Mouse (Mus musculus) ES-E14 (cell line): ENCODE data around the gene Stim2. TPM values are rescaled to one million over a fixed set of nuclear protein-coding genes. Genes with fewer than 3 reads are reported as not detected.

Source experiments
- DNase-seq: peaks from one replicate; pipeline ENCODE4 v3.0.0-alpha.2; 2013; ENCODE audit warnings: low read depth, low spot score
- H3K27ac ChIP-seq: 2 replicates; pipeline ENCODE4 v1.5.1; 2012; ENCODE audit warnings: low read depth, mild to moderate bottlenecking, low read length, moderate library complexity, mixed read lengths; ENCODE audit not compliant: poor library complexity, insufficient read depth, severe bottlenecking
- H3K36me3 ChIP-seq: 2 replicates; pipeline ENCODE4 v1.6.1; 2012; ENCODE audit warnings: mild to moderate bottlenecking, low read length, moderate library complexity, mixed read lengths; ENCODE audit not compliant: control insufficient read depth, poor library complexity, insufficient read depth, severe bottlenecking
- H3K4me1 ChIP-seq, 2 experiments: fragments of 150-350 bp in 1 of 2; sonication (generic) in 1 of 2; 2 replicates each; pipeline ENCODE4 v1.6.1; 2012; ENCODE audit warnings: low read length in 2 of 2, mild to moderate bottlenecking in 1 of 2, mixed read lengths in 1 of 2; ENCODE audit not compliant: control insufficient read depth in 2 of 2, insufficient read depth in 2 of 2, poor library complexity in 1 of 2
- H3K4me3 ChIP-seq, 2 experiments: fragments of 150-350 bp in 1 of 2; sonication (generic) in 1 of 2; 2 replicates each; pipeline ENCODE4 v1.5.1; 2012; ENCODE audit warnings: low read length in 2 of 2, low read depth in 1 of 2, mild to moderate bottlenecking in 1 of 2, mixed read lengths in 1 of 2; ENCODE audit not compliant: insufficient read depth in 1 of 2, poor library complexity in 1 of 2, severe bottlenecking in 1 of 2
- H3K9ac ChIP-seq: 2 replicates; pipeline ENCODE4 v1.6.1; 2012; ENCODE audit warnings: low read depth, mild to moderate bottlenecking, low read length, mixed read lengths; ENCODE audit not compliant: poor library complexity, insufficient read depth, severe bottlenecking
- H3K9me3 ChIP-seq: fragments of 150-350 bp; sonication (generic); 2 replicates; pipeline ENCODE4 v1.6.1; 2012; ENCODE audit warnings: low read depth, mild to moderate bottlenecking, low read length; ENCODE audit not compliant: control insufficient read depth, insufficient read depth
- CHD2 ChIP-seq: IDR thresholded peaks from 2 replicates; pipeline ENCODE4 v1.6.1; 2014; ENCODE audit warnings: mild to moderate bottlenecking, low read depth, low read length, inconsistent platforms
- HCFC1 ChIP-seq: IDR thresholded peaks from 2 replicates; pipeline ENCODE4 v1.6.1; 2012; ENCODE audit warnings: low read length, inconsistent platforms, borderline replicate concordance; ENCODE audit not compliant: insufficient read depth
- MAFK ChIP-seq: IDR thresholded peaks from 2 replicates; pipeline ENCODE4 v1.6.1; 2014; ENCODE audit warnings: mild to moderate bottlenecking, low read depth, low read length, inconsistent platforms; ENCODE audit not compliant: insufficient read depth
- ZC3H11A ChIP-seq: IDR thresholded peaks from 2 replicates; pipeline ENCODE4 v1.6.1; 2012; ENCODE audit warnings: low read depth, mild to moderate bottlenecking, inconsistent platforms, low read length, borderline replicate concordance
- ZNF384 ChIP-seq: IDR thresholded peaks from 2 replicates; pipeline ENCODE4 v1.6.1; 2012; ENCODE audit warnings: low read depth, low read length, inconsistent platforms
- in situ Hi-C, 2 experiments: fragments of 600-800 bp; cut with MboI; formaldehyde crosslinking; loops; one replicate each; pipeline ENCODE4 v1.15.1; 2025; ENCODE audit warnings: low sequenced_read_pairs in 2 of 2, inconsistent platforms in 1 of 2; ENCODE audit not compliant: unreplicated experiment in 2 of 2
- total RNA-seq: library from RNA; depleted of rRNA; stranded (reverse); fragments of 300-350 nt; gene quantifications from 2 replicates; pipeline ENCODE4 v1.2.3, GENCODE M21; 2012; rRNA removed

Gene Stim2
- total RNA-seq, 1 experiment = 22.0 TPM

DNA sequence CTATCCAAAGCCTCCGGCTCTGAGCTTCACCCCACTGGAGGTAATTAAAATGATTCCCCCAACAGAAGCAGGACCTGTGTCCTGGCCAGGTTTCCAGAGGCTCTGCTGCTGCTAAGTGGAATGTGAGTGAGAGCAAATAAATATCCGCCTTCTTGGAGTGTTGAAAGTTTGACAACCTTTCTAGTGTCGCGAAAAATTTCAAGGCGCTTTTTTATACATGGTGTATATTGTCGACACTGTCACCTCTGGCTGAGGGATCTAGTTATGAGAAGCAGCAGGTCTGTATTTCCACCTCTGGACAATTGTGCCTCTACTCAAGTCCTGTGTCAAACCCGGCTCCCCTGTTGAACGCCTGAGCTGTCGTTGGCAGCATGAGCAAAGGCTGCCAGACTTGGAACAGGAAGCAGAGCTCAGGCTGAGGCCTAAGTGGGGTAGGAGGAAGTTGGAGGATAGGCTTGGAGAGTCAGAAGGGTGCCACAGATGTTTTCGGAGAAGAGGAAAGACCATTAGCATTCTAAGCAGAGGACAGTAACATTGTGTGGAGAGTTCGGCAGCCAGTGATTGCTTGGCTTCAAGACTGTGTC, 158.7 kb downstream of the Stim2 start:
- Histone ChIP-seq H3K27ac (no peak overlapping the region), H3K9me3 (no peaks in the 10 kb centered on the region), H3K36me3 (no peaks in the 10 kb centered on the region), H3K9ac (no peak overlapping the region), H3K4me1 (no peaks in the 10 kb centered on the region), H3K4me3 (no peak overlapping the region)
- no peak for TF ChIP-seq ZNF384
- no peak for TF ChIP-seq CHD2
- no peak for TF ChIP-seq ZC3H11A
- TF ChIP-seq MAFK = no peak
- in situ Hi-C loops = no loop called here
- DNase-seq = no peak

DNA sequence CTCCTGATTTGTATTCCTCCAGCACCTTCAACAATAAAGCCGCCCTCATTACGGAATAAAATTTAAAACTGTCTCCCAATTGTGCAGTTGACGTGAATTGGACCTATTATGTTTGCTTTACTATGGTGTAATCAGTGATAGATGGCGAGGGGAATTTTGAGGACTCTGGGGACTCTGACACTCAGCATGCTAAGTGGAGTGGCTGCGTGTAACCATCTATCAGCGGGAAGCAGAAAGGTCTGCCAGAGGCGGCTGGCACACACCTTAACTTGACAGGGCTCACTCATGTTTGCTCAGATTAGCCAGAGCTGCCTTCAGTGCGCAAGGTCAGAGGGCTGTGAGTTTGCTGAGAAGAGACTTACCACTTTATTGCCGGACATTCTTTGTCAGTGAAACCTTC, 159.9 kb downstream of the Stim2 start:
- Histone ChIP-seq H3K4me1 (no peaks in the 10 kb centered on the region), H3K27ac (no peak overlapping the region), H3K4me3 (no peak overlapping the region), H3K36me3 (no peaks in the 10 kb centered on the region), H3K9ac (no peak overlapping the region), H3K9me3 (no peaks in the 10 kb centered on the region)
- in situ Hi-C loops = no loop called here
- DNase-seq = no peak
- TF ChIP-seq ZNF384 (no peak), MAFK (no peak), ZC3H11A (no peak)

DNA sequence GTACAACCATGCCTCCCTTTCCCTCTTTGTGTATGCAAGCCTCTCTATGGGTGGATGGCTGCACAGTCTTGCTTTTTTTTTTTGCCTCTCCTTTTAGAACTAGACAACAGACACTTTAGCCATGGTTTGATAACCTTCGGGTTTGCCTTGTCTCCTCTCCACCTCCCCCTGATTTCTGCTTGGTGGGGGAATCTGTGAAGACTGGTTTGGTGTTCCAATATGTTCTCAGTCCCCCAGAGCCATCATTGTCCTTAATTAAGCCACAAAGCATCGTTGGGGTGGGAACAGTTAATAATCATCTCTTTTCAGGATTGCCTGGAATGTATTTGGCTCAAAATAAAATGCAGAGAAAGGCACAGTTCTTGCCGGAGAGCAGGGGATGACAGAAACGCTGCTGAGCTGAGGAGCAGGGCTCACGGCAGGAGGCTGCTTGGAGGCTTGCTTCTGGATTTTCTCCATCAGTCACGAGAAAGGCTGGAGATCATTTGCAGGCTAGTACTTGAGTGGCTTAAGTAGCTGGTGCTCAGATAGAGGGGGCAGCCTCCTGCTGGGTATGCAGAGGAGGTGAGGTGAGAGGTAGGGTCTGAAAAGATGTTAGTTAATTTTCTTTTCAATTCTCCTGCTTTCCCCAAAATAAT, 161.0 kb downstream of the Stim2 start:
- Histone ChIP-seq H3K36me3 (no peaks in the 10 kb centered on the region), H3K4me3 (no peak overlapping the region), H3K4me1 (no peaks in the 10 kb centered on the region), H3K9ac (no peak overlapping the region), H3K9me3 (no peaks in the 10 kb centered on the region), H3K27ac (no peak overlapping the region)
- DNase-seq = no peak
- in situ Hi-C loops = no loop called here
- TF ChIP-seq CHD2 (no peak), ZNF384 (no peak), ZC3H11A (no peak), HCFC1 (no peak), MAFK (no peak)

DNA sequence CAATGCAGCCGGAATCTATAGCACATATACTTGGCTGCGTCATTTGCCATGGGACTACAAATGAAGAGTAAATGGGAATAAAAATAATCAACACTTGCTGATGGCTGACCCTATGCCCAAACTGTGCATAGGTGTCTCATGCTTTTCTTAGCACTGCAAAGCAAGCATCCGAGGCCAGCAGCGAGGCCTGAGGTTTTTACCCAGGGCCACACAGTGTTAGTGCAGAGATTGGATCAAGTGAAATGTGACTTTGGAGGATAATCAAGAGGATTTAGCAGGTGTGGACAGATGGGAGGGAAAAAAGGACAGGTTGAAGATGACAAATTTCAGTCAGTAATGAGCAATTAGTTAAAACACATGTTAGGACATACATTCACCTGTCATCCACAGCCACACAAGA, 162.3 kb downstream of the Stim2 start:
- H3K9ac ChIP-seq = no peak overlapping the region
- no peak overlapping the region for H3K27ac ChIP-seq
- H3K36me3 ChIP-seq = no peaks in the 10 kb centered on the region
- TF ChIP-seq ZC3H11A (no peak), MAFK (no peak), CHD2 (no peak), ZNF384 (no peak), HCFC1 (no peak)
- no peak overlapping the region for H3K4me3 ChIP-seq
- H3K4me1 ChIP-seq = no peaks in the 10 kb centered on the region
- no peak for DNase-seq
- in situ Hi-C loops = no loop called here
- no peaks in the 10 kb centered on the region for H3K9me3 ChIP-seq

DNA sequence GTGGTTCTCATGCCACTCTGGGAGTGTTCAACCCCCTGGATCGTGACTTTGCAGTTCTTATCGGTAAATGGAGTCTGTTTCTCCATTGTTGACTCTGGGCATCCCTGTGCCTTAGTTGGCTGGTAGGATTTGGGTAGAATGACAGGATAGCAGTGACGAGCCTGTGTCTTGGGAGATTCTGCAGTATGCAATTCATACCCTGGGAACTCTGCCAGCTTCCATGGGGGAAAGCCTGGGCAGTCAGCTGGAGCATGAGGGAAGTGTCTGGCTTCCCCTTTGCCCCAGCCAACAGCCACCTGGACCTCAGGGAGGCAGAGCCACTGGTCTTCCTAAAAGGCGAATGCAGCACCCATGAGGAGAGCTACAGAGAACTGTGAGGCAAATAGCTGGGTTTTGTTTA, 165.6 kb downstream of the Stim2 start:
- Histone ChIP-seq H3K27ac (no peak overlapping the region), H3K9ac (no peak overlapping the region), H3K36me3 (no peaks in the 10 kb centered on the region), H3K9me3 (no peaks in the 10 kb centered on the region), H3K4me3 (no peak overlapping the region), H3K4me1 (no peaks in the 10 kb centered on the region)
- DNase-seq = no peak
- TF ChIP-seq MAFK = no peak
- TF ChIP-seq ZNF384 = no peak
- TF ChIP-seq HCFC1 = no peak
- no peak for TF ChIP-seq CHD2
- TF ChIP-seq ZC3H11A = no peak
- in situ Hi-C loops = no loop called here

Other genes starting within 250 kb of the Stim2 start
- gene Tbc1d19, start 188.9 kb upstream of the Stim2 start, total RNA-seq = 19.2 and 20.6 TPM in 2 replicates